Mouse (Mus musculus) lung, embryonic 14.5 days (tissue): Measurements from ENCODE around the gene Ttc28. TPM values are rescaled to one million over a fixed set of nuclear protein-coding genes. Genes with fewer than 3 reads are reported as not detected.

Source experiments
- ATAC-seq: fragments of 200-750 bp; cut with Nextera tagmentation; 2 replicates; pipeline ENCODE4 v1.8.0; 2017; ENCODE audit warnings: mild to moderate bottlenecking, moderate TSS enrichment, moderate library complexity; ENCODE audit not compliant: insufficient read depth
- DNase-seq: peaks from one replicate; pipeline ENCODE4 v3.0.0-alpha.2; 2015
- H3K27ac ChIP-seq: fragments of 300-500 bp; sonication (generic); 2 replicates; pipeline ENCODE4 v1.5.1; 2014; ENCODE audit warnings: low read depth, mild to moderate bottlenecking, moderate library complexity
- H3K27me3 ChIP-seq: fragments of 300-500 bp; sonication (generic); 2 replicates; pipeline ENCODE4 v1.6.1; 2014; ENCODE audit warnings: low read length, control low read depth; ENCODE audit not compliant: insufficient read depth
- H3K36me3 ChIP-seq: fragments of 300-500 bp; sonication (generic); 2 replicates; pipeline ENCODE4 v1.6.1; 2014; ENCODE audit warnings: control low read depth; ENCODE audit not compliant: insufficient read depth
- H3K4me1 ChIP-seq: fragments of 300-500 bp; sonication (generic); 2 replicates; pipeline ENCODE4 v1.6.1; 2014; ENCODE audit warnings: antibody characterized with exemption, control low read depth; ENCODE audit not compliant: insufficient read depth
- H3K4me2 ChIP-seq: fragments of 300-500 bp; sonication (generic); 2 replicates; pipeline ENCODE4 v1.6.1; 2014; ENCODE audit warnings: mild to moderate bottlenecking
- H3K4me3 ChIP-seq: fragments of 300-500 bp; sonication (generic); 2 replicates; pipeline ENCODE4 v1.5.1; 2014; ENCODE audit warnings: low read depth, low read length
- H3K9ac ChIP-seq: fragments of 300-500 bp; sonication (generic); 2 replicates; pipeline ENCODE4 v1.6.1; 2014
- H3K9me3 ChIP-seq: fragments of 300-500 bp; sonication (generic); 2 replicates; pipeline ENCODE4 v1.6.1; 2016; ENCODE audit warnings: low read depth, low read length, control low read depth
- CTCF ChIP-seq: IDR thresholded peaks from 2 replicates; pipeline ENCODE4 v1.5.1; 2016; ENCODE audit warnings: antibody characterized with exemption, low read depth
- WGBS: fragments of 180-500 bp; shearing (Covaris S2); extraction: QIAGEN DNeasy Blood & Tissue Kit; methylation state at CpG from one replicate; pipeline ENCODE4 v1.1.7; 2014; 5-methylcytosine and 5-hydroxymethylcytosine counted together
- polyA plus RNA-seq: library from polyadenylated mRNA; unstranded; fragments of >200 nt; fragmentation: Nextera tagmentation; extraction: Ambion mirVana; gene quantifications from 2 replicates; pipeline ENCODE4 v1.2.1, GENCODE M21; 2014

Gene Ttc28
- polyA plus RNA-seq, 1 experiment from 2014 or later, result 15.2 TPM

- H3K27me3 ChIP-seq, result no peaks in the 10 kb centered on the region
- 91% methylated on average over 4 of the region's 4 CpGs for WGBS
- no peak for ATAC-seq
Observed at GRCm38 (mm10) chr5:111085849-111086248, 206.2 kb downstream of the Ttc28 start.

DNA sequence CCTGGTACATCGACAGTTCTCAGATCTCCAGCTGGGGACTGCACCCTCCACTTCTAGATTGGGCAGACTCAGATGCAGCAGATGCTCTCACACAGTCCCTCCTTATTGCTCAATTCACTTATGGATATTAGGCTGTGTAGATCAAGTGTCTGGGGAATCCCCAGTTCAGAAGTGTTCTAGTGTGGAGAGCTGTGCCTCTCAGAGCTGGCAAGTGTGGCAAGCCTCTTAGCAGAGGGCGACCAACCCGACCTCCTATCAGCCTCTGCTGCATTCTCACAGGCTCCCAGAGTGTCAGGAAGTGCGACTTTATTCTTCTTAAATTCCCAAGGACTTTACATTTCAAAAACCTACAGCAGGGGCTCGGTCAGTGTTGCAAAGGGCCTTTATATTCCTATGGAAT is 217.1 kb downstream of the Ttc28 start:
- DNase-seq, result peak; percentile 45
- H3K9ac ChIP-seq, result no peak overlapping the region
- H3K4me1 ChIP-seq, result peaks cover 15% of the 10 kb centered on the region
- peaks cover 12% of the 10 kb centered on the region; the same call in 1 of the 2 replicates for H3K36me3 ChIP-seq
- H3K4me2 ChIP-seq, result no peak overlapping the region
- no peaks in the 10 kb centered on the region for H3K9me3 ChIP-seq
- peak overlapping the region; percentile 32; the same call in 1 of the 2 replicates for H3K27ac ChIP-seq
- no peak for ATAC-seq
- WGBS, result 39% methylated on average over 5 of the region's 5 CpGs
- H3K4me3 ChIP-seq, result no peak overlapping the region
- no peak for TF ChIP-seq CTCF
- H3K27me3 ChIP-seq, result no peaks in the 10 kb centered on the region

More at GRCm38 (mm10) chr5:111085849-111086248, 206.2 kb downstream of the Ttc28 start:
- Histone ChIP-seq H3K9me3 (no peaks in the 10 kb centered on the region), H3K4me2 (no peak overlapping the region), H3K36me3 (0 out of 2 replicates have a peak, but pooled peaks cover 3% of the 10 kb centered on the region), H3K27ac (no peak overlapping the region), H3K4me1 (no peaks in the 10 kb centered on the region), H3K4me3 (no peak overlapping the region), H3K9ac (no peak overlapping the region)
- no peak for TF ChIP-seq CTCF
- DNase-seq, result no peak

- no peaks in the 10 kb centered on the region for H3K27me3 ChIP-seq
- H3K36me3 ChIP-seq, result peaks cover 19% of the 10 kb centered on the region
- peak overlapping the region; percentile 32 for H3K27ac ChIP-seq
- H3K9ac ChIP-seq, result no peak overlapping the region; the same call in 1 of the 2 replicates
- no peak overlapping the region for H3K4me3 ChIP-seq
- DNase-seq (peak; percentile 79), ATAC-seq (peak; percentile 68; the same call in 1 of the 2 replicates)
- WGBS, result 50% methylated on average over 11 of the region's 11 CpGs
- peaks cover 15% of the 10 kb centered on the region for H3K4me1 ChIP-seq
- peak overlapping the region; percentile 10; the same call in 1 of the 2 replicates for H3K4me2 ChIP-seq
- H3K9me3 ChIP-seq, result no peaks in the 10 kb centered on the region
- no peak for TF ChIP-seq CTCF
Observed at GRCm38 (mm10) chr5:111097233-111098160, 217.9 kb downstream of the Ttc28 start.

GRCm38 (mm10) chr5:111098516-111099274 is 219.1 kb downstream of the Ttc28 start:
- no peaks in the 10 kb centered on the region for H3K9me3 ChIP-seq
- H3K4me3 ChIP-seq, result no peak overlapping the region
- peak overlapping the region; percentile 32; the same call in 1 of the 2 replicates for H3K27ac ChIP-seq
- no peak overlapping the region for H3K9ac ChIP-seq
- no peak overlapping the region for H3K4me2 ChIP-seq
- H3K4me1 ChIP-seq, result peaks cover 15% of the 10 kb centered on the region
- peaks cover 29% of the 10 kb centered on the region for H3K36me3 ChIP-seq
- ATAC-seq, result no peak
- peak; percentile 37 for DNase-seq
- TF ChIP-seq CTCF, result no peak
- H3K27me3 ChIP-seq, result no peaks in the 10 kb centered on the region
- 35% methylated on average over 7 of the region's 7 CpGs for WGBS

DNA sequence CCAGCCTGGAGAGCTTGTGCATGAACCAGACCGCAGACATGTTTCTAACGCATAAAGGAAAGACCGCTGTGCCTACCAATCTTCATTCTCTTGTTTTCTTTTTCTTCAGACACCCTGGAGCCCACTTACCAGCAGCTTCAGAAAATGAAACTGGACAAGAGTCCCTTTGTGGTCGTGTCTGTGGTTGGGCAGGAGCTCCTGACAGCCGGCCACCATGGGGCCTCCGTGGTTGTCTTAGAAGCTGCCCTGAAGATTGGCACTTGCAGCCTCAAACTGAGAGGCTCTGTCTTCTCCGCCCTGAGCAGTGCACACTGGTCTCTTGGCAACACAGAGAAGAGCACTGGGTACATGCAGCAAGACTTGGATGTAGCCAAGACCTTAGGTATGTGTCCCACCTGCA is 221.0 kb downstream of the Ttc28 start:
- no peaks in the 10 kb centered on the region for H3K9me3 ChIP-seq
- H3K4me3 ChIP-seq, result no peak overlapping the region
- ATAC-seq (no peak), DNase-seq (no peak)
- 81% methylated on average over 7 of the region's 7 CpGs for WGBS
- peaks cover 15% of the 10 kb centered on the region for H3K4me1 ChIP-seq
- no peak overlapping the region for H3K27ac ChIP-seq
- peaks cover 25% of the 10 kb centered on the region for H3K36me3 ChIP-seq
- no peak for TF ChIP-seq CTCF
- H3K27me3 ChIP-seq, result no peaks in the 10 kb centered on the region
- H3K9ac ChIP-seq, result no peak overlapping the region
- H3K4me2 ChIP-seq, result no peak overlapping the region

- DNase-seq (no peak), ATAC-seq (no peak)
- Histone ChIP-seq H3K36me3 (peaks cover 25% of the 10 kb centered on the region), H3K27me3 (no peaks in the 10 kb centered on the region), H3K4me1 (peaks cover 15% of the 10 kb centered on the region), H3K27ac (no peak overlapping the region), H3K4me2 (no peak overlapping the region), H3K9me3 (no peaks in the 10 kb centered on the region), H3K4me3 (no peak overlapping the region), H3K9ac (no peak overlapping the region)
- 38% methylated on average over 6 of the region's 6 CpGs for WGBS
- TF ChIP-seq CTCF, result no peak
Observed at GRCm38 (mm10) chr5:111101383-111101932, 221.9 kb downstream of the Ttc28 start.
